10 mouse cellular contexts compared by ENCODE assay signal in genomic region chr7:142572992-142573391, GRCm38 (mm10). TPM values are rescaled to one million over a fixed set of nuclear protein-coding genes. Genes with fewer than 3 reads are reported as not detected.
DNase-seq lines count a peak whose midpoint lies in the region; ATAC-seq and TF ChIP-seq lines count a peak whose summit lies in the region.
"Had no signal": no experiment of that assay in that cellular context is flagged by ENCODE, and none has a peak within 500 bp of the region (broad histone marks: within the 10 kb centered on the region; RNA-seq: fewer than 3 reads in every experiment).

No protein-coding gene starts in this region.

- H3K36me3 ChIP-seq in heart, embryonic 14.5 days (ENCODE audit: control insufficient read depth, insufficient read depth, low read length) = peaks cover 9% of the 10 kb centered on the region; the same call in 1 of the 2 replicates
- no peaks in the 10 kb centered on the region for H3K36me3 ChIP-seq in lung, embryonic 15.5 days
- H3K36me3 ChIP-seq in limb, embryonic 11.5 days (ENCODE audit: control insufficient read depth, insufficient read depth, low read length) = no peaks in the 10 kb centered on the region
- H3K36me3 ChIP-seq in stomach, postnatal 0 days (ENCODE audit: control insufficient read depth, insufficient read depth, low read length) = no peaks in the 10 kb centered on the region

- TF ChIP-seq POLR2A in lung, adult 2 months (IDR thresholded peaks at IDR 0.05; ENCODE audit: borderline replicate concordance, extremely low read depth, low read depth, low read length) = no peak

- no peaks in the 10 kb centered on the region for H3K9me3 ChIP-seq in heart, embryonic 14.5 days (ENCODE audit: control insufficient read depth, low read length)
- no peaks in the 10 kb centered on the region for H3K9me3 ChIP-seq in lung, embryonic 15.5 days
- H3K9me3 ChIP-seq in limb, embryonic 11.5 days (ENCODE audit: control insufficient read depth, low read length) = no peaks in the 10 kb centered on the region
- H3K9me3 ChIP-seq in stomach, postnatal 0 days (ENCODE audit: control insufficient read depth, low read length) = no peaks in the 10 kb centered on the region

- no peaks in the 10 kb centered on the region for H3K27me3 ChIP-seq in heart, embryonic 14.5 days (ENCODE audit: control insufficient read depth, insufficient read depth, low read length)
- H3K27me3 ChIP-seq in lung, embryonic 15.5 days = no peaks in the 10 kb centered on the region
- no peaks in the 10 kb centered on the region for H3K27me3 ChIP-seq in limb, embryonic 11.5 days (ENCODE audit: control insufficient read depth, insufficient read depth, low read length)
- no peaks in the 10 kb centered on the region for H3K27me3 ChIP-seq in stomach, postnatal 0 days (ENCODE audit: control insufficient read depth, insufficient read depth, low read length)

- H3K9ac ChIP-seq in heart, embryonic 14.5 days (ENCODE audit: low read length) = peak overlapping the region; percentile 40
- 0 out of 2 replicates have a peak overlapping the region, but pooled peaks have one; percentile 5 for H3K9ac ChIP-seq in lung, embryonic 15.5 days
- peak overlapping the region; percentile 44 for H3K9ac ChIP-seq in limb, embryonic 11.5 days (ENCODE audit: low read length)
- H3K9ac ChIP-seq in stomach, postnatal 0 days (ENCODE audit: low read length) = peak overlapping the region; percentile 13; the same call in 1 of the 2 replicates

- peaks cover 64 to 80% of the 10 kb centered on the region in 2 experiments for H3K4me1 ChIP-seq in heart, embryonic 14.5 days (ENCODE audit: control insufficient read depth in 2 of 2, insufficient read depth in 2 of 2, low read length in 2 of 2)
- H3K4me1 ChIP-seq in lung, embryonic 15.5 days = peaks cover 83% of the 10 kb centered on the region
- no peaks in the 10 kb centered on the region for H3K4me1 ChIP-seq in lung, adult 2 months (ENCODE audit: control insufficient read depth, insufficient read depth, low read length)
- peaks cover 68% of the 10 kb centered on the region for H3K4me1 ChIP-seq in limb, embryonic 11.5 days (ENCODE audit: control insufficient read depth, insufficient read depth, low read length)
- peaks cover 18% of the 10 kb centered on the region for H3K4me1 ChIP-seq in stomach, postnatal 0 days (replicated peaks; ENCODE audit: control insufficient read depth, insufficient read depth)

- no peak for TF ChIP-seq CTCF in lung, adult 2 months (IDR thresholded peaks at IDR 0.05; ENCODE audit: insufficient read depth, low read length)
- no peak for TF ChIP-seq CTCF in stomach, postnatal 0 days (IDR thresholded peaks at IDR 0.05; ENCODE audit: low read depth)

- peak overlapping the region; percentile 88 to 93 for H3K27ac ChIP-seq in heart, embryonic 14.5 days (replicated peaks in 1 of 2; ENCODE audit: control insufficient read depth in 1 of 2, insufficient read depth in 1 of 2, low read depth in 2 of 2, low read length in 2 of 2)
- peak overlapping the region; percentile 96 for H3K27ac ChIP-seq in lung, embryonic 15.5 days
- H3K27ac ChIP-seq in limb, embryonic 11.5 days (replicated peaks; ENCODE audit: low read depth, low read length) = peak overlapping the region; percentile 88
- H3K27ac ChIP-seq in stomach, postnatal 0 days (replicated peaks) = peak overlapping the region; percentile 87

- WGBS in heart, embryonic 14.5 days = 31% methylated on average over 6 of the region's 6 CpGs
- WGBS in lung, embryonic 15.5 days = 4% methylated on average over 6 of the region's 6 CpGs
- 37% methylated on average over 6 of the region's 6 CpGs for WGBS in lung, adult 2 months
- WGBS in limb, embryonic 11.5 days = 12% methylated on average over 6 of the region's 6 CpGs
- WGBS in stomach, postnatal 0 days = 22% methylated on average over 6 of the region's 6 CpGs

- H3K4me2 ChIP-seq in heart, embryonic 14.5 days (ENCODE audit: low read length) = no peak overlapping the region
- peak overlapping the region; percentile 6; the same call in 1 of the 2 replicates for H3K4me2 ChIP-seq in lung, embryonic 15.5 days
- H3K4me2 ChIP-seq in limb, embryonic 11.5 days (ENCODE audit: low read depth, severe bottlenecking) = 0 out of 2 replicates have a peak overlapping the region, but pooled peaks have one; percentile 1
- no peak overlapping the region for H3K4me2 ChIP-seq in stomach, postnatal 0 days (replicated peaks; ENCODE audit: low read depth)

- DNase-seq in heart, adult 8-10 months (ENCODE audit: low spot score) = no peak
- no peak for DNase-seq in lung, adult 2 months
- no peak for DNase-seq in limb, embryonic 11.5 days (ENCODE audit: low spot score)
- DNase-seq in stomach, postnatal 0 days (ENCODE audit: low spot score) = no peak
- DNase-seq in left cerebral cortex, postnatal 10 days (ENCODE audit: extremely low spot score in 1 of 2, low spot score in 2 of 2) = no peak
- DNase-seq in thymus, postnatal 36 days = no peak
- DNase-seq: adrenal gland, postnatal 14 days; spleen, adult 18-20 months had no signal

- H3K4me3 ChIP-seq in heart, embryonic 14.5 days (ENCODE audit: control insufficient read depth in 1 of 2, insufficient read depth in 1 of 2, low read depth in 1 of 2, low read length in 2 of 2) = no peak overlapping the region
- H3K4me3 ChIP-seq in lung, embryonic 15.5 days = no peak overlapping the region
- H3K4me3 ChIP-seq in lung, adult 2 months (replicated peaks; ENCODE audit: extremely low read depth, low read depth, low read length) = no peak overlapping the region
- H3K4me3 ChIP-seq in limb, embryonic 11.5 days (ENCODE audit: low read depth, low read length) = no peak overlapping the region
- H3K4me3 ChIP-seq in stomach, postnatal 0 days (ENCODE audit: low read depth, low read length) = no peak overlapping the region

- ATAC-seq in heart, embryonic 14.5 days (ENCODE audit: insufficient number of reproducible peaks, insufficient read depth, low FRiP score, low read depth) = no peak
- ATAC-seq in lung, embryonic 15.5 days (ENCODE audit: borderline replicate concordance, extremely low read depth, low FRiP score, low TSS enrichment) = peak; percentile 32; the same call in 1 of the 2 replicates
- ATAC-seq in limb, embryonic 11.5 days (ENCODE audit: insufficient number of reproducible peaks, low FRiP score, low TSS enrichment, low read depth) = peak; percentile 26; the same call in 1 of the 2 replicates
- no peak for ATAC-seq in stomach, postnatal 0 days (ENCODE audit: low FRiP score, low TSS enrichment)

- intact Hi-C loops in left cerebral cortex, postnatal 10 days (cut with DNase I) = loop anchor here (10.0 kb wide), 1 partner anchor 88 kb away; no protein-coding TSS in a partner anchor

- TF ChIP-seq EP300 in stomach, postnatal 0 days (optimal IDR thresholded peaks at IDR 0.05) = no peak

RNA-seq across cellular contexts. Expression of gene Mrpl23, which starts 40.5 kb away (rescaled TPM):
- polyA plus RNA-seq in heart, embryonic 14.5 days (2014; fragmentation: Nextera tagmentation; extraction: Ambion mirVana) = 23.5 and 23.8 TPM in 2 replicates
- total RNA-seq in heart, adult 8-10 months (2022) = 10 to 100 TPM in 2 of 4 experiments, 1 to 10 TPM in 1, under 1 TPM in 1; 0.90 to 35.4 (median 16.1) TPM
- 22.8 and 28.3 TPM in 2 replicates for polyA plus RNA-seq in lung, embryonic 15.5 days (2015; fragmentation: Nextera tagmentation; extraction: Ambion mirVana)
- polyA plus RNA-seq in lung, adult 2 months (2012; rRNA removed) = 8.0 and 10.3 TPM in 2 replicates
- 17.8 and 19.7 TPM in 2 replicates for polyA plus RNA-seq in limb, embryonic 11.5 days (2014; fragmentation: Nextera tagmentation; extraction: Ambion mirVana)
- polyA plus RNA-seq in stomach, postnatal 0 days (2015; fragmentation: Nextera tagmentation; extraction: Ambion mirVana) = 17.7 and 19.4 TPM in 2 replicates
- 1 to 10 TPM; 4.8 to 7.2 TPM for total RNA-seq in left cerebral cortex, postnatal 10 days (2021)

Comparison
In these comparisons a context has a peak if more than half of its experiments do, and no peak if none do; other contexts are left out.
1. ATAC-seq: peak in lung, embryonic 15.5 days (single experiment) and limb, embryonic 11.5 days (single experiment); none in heart, embryonic 14.5 days (single experiment) and stomach, postnatal 0 days (single experiment).
2. H3K4me2 ChIP-seq: peak in lung, embryonic 15.5 days (single experiment) and limb, embryonic 11.5 days (single experiment); none in heart, embryonic 14.5 days (single experiment) and stomach, postnatal 0 days (single experiment).
3. Peak in every context shown above with its lines, with median percentiles within 50 percentile points of each other: H3K27ac ChIP-seq and H3K9ac ChIP-seq.